Mouse (Mus musculus) erythroblast, adult 5-6 weeks (primary cell): ENCODE data around the gene Muc16. TPM values are rescaled to one million over a fixed set of nuclear protein-coding genes. Genes with fewer than 3 reads are reported as not detected.
A peak's percentile ranks its signal among the peaks of the same experiment; 100 is the strongest.

ENCODE experiments used
- ATAC-seq: replicated peaks from 2 replicates; pipeline ENCODE4 v1.8.0; 2016; ENCODE audit warnings: moderate number of reproducible peaks, mild to moderate bottlenecking, moderate TSS enrichment, inconsistent platforms; ENCODE audit not compliant: poor library complexity, low FRiP score, severe bottlenecking
- total RNA-seq, 2 experiments: library from RNA; stranded (forward) in 1 of 2; stranded (reverse) in 1 of 2; fragments of 150-400 nt in 1 of 2; fragments of 200-764, 138-1000 nt in 1 of 2; gene quantifications; 2 replicates each; pipeline versions ENCODE4 v1.2.3 to v1.2.4; 2015 to 2017; ENCODE audit warnings: low replicate concordance in 2 of 2

Gene Muc16
- total RNA-seq (2015; ENCODE audit: low replicate concordance) (not detected in 2 replicates), total RNA-seq (2017; ENCODE audit: low replicate concordance) (not detected in 2 replicates)

- ATAC-seq = no peak
These were observed at the start of gene Muc16 for GRCm38 (mm10) chr9:18674480-18675154. Gene Muc16 (minus strand): TSS chr9:18674530.

DNA sequence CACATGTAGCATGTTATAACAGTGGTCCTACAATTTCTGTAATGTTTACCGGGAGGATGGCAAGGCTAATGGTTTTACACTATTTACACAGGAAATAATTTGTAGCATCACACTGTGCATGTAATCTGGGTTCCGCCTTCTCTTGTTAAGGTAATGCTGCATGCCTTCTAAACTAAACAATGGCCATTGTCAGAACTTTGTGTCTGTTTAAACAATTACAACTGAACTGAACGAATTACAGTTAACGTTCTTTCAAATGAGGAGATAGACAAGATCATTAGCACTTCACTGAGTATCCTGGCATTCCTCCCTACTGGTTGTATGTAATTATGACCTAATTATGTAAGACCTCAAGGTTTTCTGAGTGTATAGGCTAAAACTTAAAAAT is 48.4 kb upstream of the Muc16 start:
- ATAC-seq = no peak

- ATAC-seq = no peak
These were observed 47.8 kb upstream of the Muc16 start for GRCm38 (mm10) chr9:18721931-18722711.

- no peak for ATAC-seq
These were observed 46.7 kb upstream of the Muc16 start for GRCm38 (mm10) chr9:18721011-18721410.

DNA sequence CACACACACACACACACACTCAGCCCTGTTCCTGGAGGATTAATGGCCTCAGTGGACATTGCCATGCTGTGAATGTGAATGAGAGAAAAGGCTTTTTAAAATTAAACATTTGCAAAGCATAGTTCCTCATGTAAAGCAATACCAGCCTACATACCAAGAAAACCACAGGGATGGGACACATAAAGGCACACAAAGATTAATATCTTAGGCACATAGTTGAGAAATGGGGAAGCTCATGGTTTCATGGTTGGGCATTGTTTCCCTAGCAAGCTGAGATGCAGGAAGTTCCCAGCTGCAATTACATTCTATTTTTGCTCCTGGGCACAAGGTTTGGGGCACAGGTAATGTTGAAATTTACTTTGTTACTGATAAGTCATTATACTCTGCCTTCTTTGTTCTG is 31.3 kb upstream of the Muc16 start:
- ATAC-seq = no peak

- ATAC-seq = no peak
These were observed 76.0 kb downstream of the Muc16 start for GRCm38 (mm10) chr9:18598366-18598765.

DNA sequence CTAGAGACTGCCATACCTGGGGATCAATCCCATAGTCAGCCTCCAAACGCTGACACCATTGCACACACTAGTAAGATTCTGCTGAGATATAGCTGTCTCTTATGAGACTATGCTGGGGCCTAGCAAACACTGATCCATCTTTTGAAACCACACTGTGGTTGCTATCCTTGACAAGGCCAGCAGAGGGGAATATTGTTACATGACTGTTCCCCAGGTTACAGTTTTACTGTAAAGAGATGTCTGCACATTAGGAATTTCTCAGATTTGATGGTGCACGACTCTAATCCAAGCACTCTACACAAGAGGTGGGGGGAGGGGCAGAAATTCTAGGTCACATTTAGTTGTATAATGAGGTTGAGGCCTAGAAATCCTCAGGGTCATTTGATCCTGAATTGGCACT is 166.2 kb downstream of the Muc16 start:
- ATAC-seq = no peak

DNA sequence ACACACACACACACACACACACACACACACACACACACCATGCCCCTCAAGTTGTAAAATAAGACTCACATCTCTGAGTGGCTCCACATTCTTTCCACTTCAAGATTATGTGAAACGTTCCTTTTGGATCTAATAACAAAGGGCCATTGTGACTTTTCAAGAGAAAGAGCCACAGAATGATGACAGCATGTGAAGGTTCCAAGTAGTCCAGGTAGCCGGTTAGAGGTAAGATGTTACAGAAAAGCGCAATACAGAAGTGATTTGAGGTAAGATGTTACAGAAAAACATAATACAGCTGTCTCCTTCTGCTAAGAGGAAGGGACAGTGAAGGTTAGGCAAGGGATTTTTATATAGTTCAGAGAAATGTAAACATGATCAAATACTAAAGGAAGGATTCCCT is 196.2 kb downstream of the Muc16 start, which contains the start of the genes Zfp558 and Mbd3l1:
TSS of gene Zfp558 (minus strand) at position 101 of the 400 bp plus-strand sequence.
TSS of gene Mbd3l1 (plus strand) at position 192 of the 400 bp plus-strand sequence.
- ATAC-seq = no peak

DNA sequence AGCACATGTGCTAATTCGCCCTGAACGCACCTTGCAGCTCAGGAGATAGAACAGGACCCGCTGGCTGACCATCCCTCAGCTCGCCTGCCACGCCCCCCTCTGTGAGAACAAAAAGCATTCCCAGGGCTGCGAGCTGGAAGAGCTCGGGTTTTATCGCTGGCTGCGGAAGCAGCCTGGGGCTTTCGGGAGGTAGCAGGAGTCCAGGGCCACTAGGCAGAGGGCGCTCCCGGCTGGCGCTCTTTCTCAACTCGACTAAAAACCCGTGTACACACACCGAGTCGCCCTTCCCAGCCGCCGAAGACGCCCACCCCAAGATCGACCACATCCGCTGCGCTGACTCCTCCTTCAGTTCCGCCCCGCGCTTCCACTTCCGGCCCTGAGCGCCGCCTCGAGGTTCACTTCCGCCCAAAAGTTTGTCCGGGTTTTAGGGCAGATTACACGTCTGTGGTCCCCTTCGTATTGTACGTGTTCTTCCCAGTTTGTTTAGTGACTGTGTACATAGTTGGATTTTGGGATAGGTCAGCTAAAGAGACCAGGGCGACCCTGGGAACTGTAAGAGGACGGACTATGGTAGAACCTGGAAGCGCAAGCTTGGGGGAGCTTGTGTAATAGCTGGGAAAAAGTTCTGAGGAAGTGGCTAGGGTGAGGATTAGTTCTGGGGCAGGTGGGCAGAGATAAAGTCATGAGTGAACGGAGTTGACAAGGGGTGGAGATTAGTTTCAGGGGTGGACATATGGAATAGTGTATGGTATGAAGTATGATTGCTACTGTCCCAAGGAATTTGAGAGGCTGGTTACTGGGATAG is 200.8 kb downstream of the Muc16 start:
- ATAC-seq = peak; percentile 55

DNA sequence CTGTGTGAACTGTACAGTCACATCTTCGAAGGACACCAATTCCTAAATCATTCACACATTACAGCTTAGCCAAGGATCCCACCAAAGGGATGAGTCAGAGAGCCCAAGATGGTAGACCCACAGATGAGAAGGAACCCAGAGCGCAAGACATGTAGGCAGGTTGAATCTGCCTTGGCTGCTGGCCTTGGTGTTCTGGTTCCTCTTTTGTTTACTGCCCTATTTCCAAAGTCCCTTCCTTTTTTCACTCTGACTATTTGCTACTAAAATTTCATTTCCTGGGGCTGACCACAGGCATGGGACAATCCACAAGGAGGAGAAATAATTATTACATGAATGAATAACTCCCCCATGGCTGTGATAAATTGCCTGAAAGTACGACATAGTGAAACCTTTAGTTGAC is 206.3 kb downstream of the Muc16 start:
- no peak for ATAC-seq

- no peak for ATAC-seq
These were observed 207.0 kb downstream of the Muc16 start for GRCm38 (mm10) chr9:18467350-18467749.

GRCm38 (mm10) chr9:18456520-18456919 is 217.8 kb downstream of the Muc16 start:
- no peak for ATAC-seq

Other genes starting within 250 kb of the Muc16 start
- not detected in 2 replicates for gene Mbd3l2, start 243.9 kb downstream of the Muc16 start, total RNA-seq (2015; ENCODE audit: low replicate concordance)
- gene Mbd3l2, start 243.9 kb downstream of the Muc16 start, total RNA-seq (2017; ENCODE audit: low replicate concordance) = 1.4 TPM in 1 of 2 replicates, not detected in the other
- 0.63 TPM in 1 of 2 replicates, not detected in the other for gene Zfp558, start 196.3 kb downstream of the Muc16 start, total RNA-seq (2015; ENCODE audit: low replicate concordance)
- gene Zfp558, start 196.3 kb downstream of the Muc16 start, total RNA-seq (2017; ENCODE audit: low replicate concordance) = not detected in 2 replicates
- not detected in 2 replicates for gene Mbd3l1, start 196.2 kb downstream of the Muc16 start, total RNA-seq (2015; ENCODE audit: low replicate concordance)
- not detected in 2 replicates for gene Mbd3l1, start 196.2 kb downstream of the Muc16 start, total RNA-seq (2017; ENCODE audit: low replicate concordance)
- not detected in 2 replicates for gene Olfr24, start 89.5 kb upstream of the Muc16 start, total RNA-seq (2015; ENCODE audit: low replicate concordance)
- not detected in 2 replicates for gene Olfr24, start 89.5 kb upstream of the Muc16 start, total RNA-seq (2017; ENCODE audit: low replicate concordance)
- gene Olfr828, start 145.0 kb upstream of the Muc16 start, total RNA-seq (2015; ENCODE audit: low replicate concordance) = not detected in 2 replicates
- not detected in 2 replicates for gene Olfr828, start 145.0 kb upstream of the Muc16 start, total RNA-seq (2017; ENCODE audit: low replicate concordance)
- gene Olfr829, start 180.4 kb upstream of the Muc16 start, total RNA-seq (2015; ENCODE audit: low replicate concordance) = not detected in 2 replicates
- not detected in 2 replicates for gene Olfr829, start 180.4 kb upstream of the Muc16 start, total RNA-seq (2017; ENCODE audit: low replicate concordance)
- not detected in 2 replicates for gene Olfr830, start 200.2 kb upstream of the Muc16 start, total RNA-seq (2015; ENCODE audit: low replicate concordance)
- gene Olfr830, start 200.2 kb upstream of the Muc16 start, total RNA-seq (2017; ENCODE audit: low replicate concordance) = not detected in 2 replicates